Mouse (Mus musculus) embryonic facial prominence, embryonic 13.5 days (tissue): ENCODE results near the gene Smg6. TPM values are rescaled to one million over a fixed set of nuclear protein-coding genes. Genes with fewer than 3 reads are reported as not detected.

ENCODE experiments used
- ATAC-seq: fragments of 200-750 bp; cut with Nextera tagmentation; 2 replicates; pipeline ENCODE4 v1.8.0; 2017; ENCODE audit warnings: low read depth; ENCODE audit not compliant: insufficient number of reproducible peaks, insufficient read depth, low FRiP score, low TSS enrichment
- H3K27ac ChIP-seq: fragments of 300-500 bp; sonication (generic); 2 replicates; pipeline ENCODE4 v1.5.1; 2015; ENCODE audit warnings: moderate library complexity, mild to moderate bottlenecking, inconsistent platforms
- H3K27me3 ChIP-seq: fragments of 300-500 bp; sonication (generic); 2 replicates; pipeline ENCODE4 v1.6.1; 2015; ENCODE audit warnings: mild to moderate bottlenecking, inconsistent platforms
- H3K36me3 ChIP-seq: fragments of 300-500 bp; sonication (generic); 2 replicates; pipeline ENCODE4 v1.6.1; 2015; ENCODE audit warnings: mild to moderate bottlenecking, inconsistent platforms
- H3K4me1 ChIP-seq: fragments of 300-500 bp; sonication (generic); 2 replicates; pipeline ENCODE4 v1.6.1; 2015; ENCODE audit warnings: inconsistent platforms
- H3K4me2 ChIP-seq: fragments of 300-500 bp; sonication (generic); 2 replicates; pipeline ENCODE4 v1.6.1; 2015; ENCODE audit warnings: moderate library complexity, mild to moderate bottlenecking, inconsistent platforms
- H3K4me3 ChIP-seq: fragments of 300-500 bp; sonication (generic); 2 replicates; pipeline ENCODE4 v1.5.1; 2015; ENCODE audit warnings: mild to moderate bottlenecking, inconsistent platforms
- H3K9ac ChIP-seq: fragments of 300-500 bp; sonication (generic); 2 replicates; pipeline ENCODE4 v1.6.1; 2015; ENCODE audit warnings: mild to moderate bottlenecking, inconsistent platforms
- H3K9me3 ChIP-seq: fragments of 300-500 bp; sonication (generic); 2 replicates; pipeline ENCODE4 v1.6.1; 2016; ENCODE audit warnings: inconsistent platforms
- WGBS: fragments of 180-500 bp; shearing (Covaris S2); methylation state at CpG from one replicate; pipeline ENCODE4 v1.1.7; 2015; ENCODE audit warnings: mixed read lengths; 5-methylcytosine and 5-hydroxymethylcytosine counted together
- polyA plus RNA-seq: library from polyadenylated mRNA; unstranded; fragments of >200 nt; fragmentation: Nextera tagmentation; extraction: Ambion mirVana; gene quantifications from 2 replicates; pipeline ENCODE4 v1.2.1, GENCODE M21; 2015

Smg6 gene
- polyA plus RNA-seq, 1 experiment from 2014 or later, result 22.5 TPM

DNA sequence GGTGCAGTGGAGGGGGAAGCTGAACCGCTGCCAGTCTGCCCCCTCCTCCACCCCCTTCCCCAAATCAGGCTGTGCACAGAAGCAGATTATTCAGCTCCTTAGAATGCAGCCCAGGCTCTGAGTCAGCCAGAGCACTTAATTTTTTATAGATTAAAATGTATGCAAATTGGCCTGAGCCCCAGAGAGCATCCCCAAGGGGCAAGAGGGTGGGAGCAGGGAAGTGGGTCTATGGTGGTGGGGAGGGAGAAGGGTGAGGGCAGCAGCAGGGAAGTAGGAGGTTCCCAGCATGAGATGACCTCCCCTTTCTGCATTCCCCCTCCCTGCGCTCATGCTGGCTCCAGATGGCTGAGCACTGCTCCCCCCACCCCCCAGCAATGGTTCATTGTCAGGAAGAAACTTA is 259.4 kb downstream of the Smg6 start:
- Histone ChIP-seq H3K9ac (0 out of 2 replicates have a peak overlapping the region, but pooled peaks have one; percentile 17), H3K36me3 (peaks cover 48% of the 10 kb centered on the region), H3K4me1 (peaks cover 17% of the 10 kb centered on the region), H3K9me3 (no peaks in the 10 kb centered on the region), H3K4me2 (no peak overlapping the region), H3K27ac (no peak overlapping the region), H3K4me3 (no peak overlapping the region), H3K27me3 (no peaks in the 10 kb centered on the region)
- ATAC-seq, result no peak
- 58% methylated on average over 2 of the region's 2 CpGs for WGBS

DNA sequence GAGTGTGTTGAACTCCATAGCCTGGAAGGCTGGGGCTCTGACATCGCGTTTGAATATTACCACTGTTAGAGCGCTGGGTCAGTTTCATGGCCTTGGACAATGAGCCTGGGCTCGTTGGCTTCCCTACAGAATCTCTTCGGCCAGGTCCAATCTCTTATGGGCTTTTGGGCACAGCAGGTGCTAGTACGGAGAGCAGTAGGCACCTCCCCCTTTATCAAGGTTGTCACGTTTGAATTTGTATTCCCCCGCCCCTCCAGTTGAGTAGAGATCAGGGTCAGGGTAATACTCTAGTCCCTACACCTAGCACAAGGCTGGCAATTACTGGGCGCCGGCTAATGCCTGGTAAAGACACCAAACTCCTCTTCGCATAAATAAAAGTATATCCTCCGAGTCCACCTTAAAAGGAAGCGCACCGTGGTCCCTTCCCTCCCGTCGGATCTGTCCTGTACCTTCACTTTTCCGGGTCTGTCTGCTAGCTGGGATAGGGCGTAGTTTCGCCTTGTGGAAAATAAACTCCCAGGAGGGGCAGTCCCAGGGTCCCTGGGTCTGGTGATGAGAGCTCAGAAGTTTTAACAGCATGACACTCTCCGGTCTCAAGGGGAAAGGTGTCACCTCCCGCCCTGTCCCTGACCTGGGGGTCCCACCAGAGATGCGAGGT is 264.2 kb downstream of the Smg6 start:
- Histone ChIP-seq H3K9ac (peak overlapping the region; percentile 77), H3K9me3 (no peaks in the 10 kb centered on the region), H3K4me3 (peak overlapping the region; percentile 85), H3K36me3 (peaks cover 5% of the 10 kb centered on the region; the same call in 1 of the 2 replicates), H3K4me2 (peak overlapping the region; percentile 85), H3K4me1 (peaks cover 51% of the 10 kb centered on the region), H3K27me3 (peaks cover 39% of the 10 kb centered on the region), H3K27ac (peak overlapping the region; percentile 39; the same call in 1 of the 2 replicates)
- peak; percentile 10; the same call in 1 of the 2 replicates for ATAC-seq
- WGBS, result 1% methylated on average over 22 of the region's 22 CpGs

DNA sequence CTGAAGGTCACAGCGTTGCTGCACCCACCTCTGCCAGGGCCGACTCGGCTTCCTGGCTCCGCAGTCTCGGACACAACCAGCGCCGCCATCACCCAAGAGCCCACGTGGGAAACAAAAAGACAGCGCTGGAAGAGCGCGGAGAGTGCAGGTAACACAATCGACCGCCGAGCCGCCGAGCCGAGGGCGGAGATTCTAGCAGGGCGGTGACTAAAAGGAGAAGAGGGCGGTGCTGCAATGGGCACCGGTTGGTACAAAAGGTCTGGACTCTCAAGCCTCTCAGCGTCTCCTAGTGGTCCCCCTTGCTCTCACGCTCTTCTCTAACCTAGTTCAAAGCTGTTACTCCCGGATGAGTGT is 264.7 kb downstream of the Smg6 start:
- Histone ChIP-seq H3K36me3 (peaks cover 5% of the 10 kb centered on the region; the same call in 1 of the 2 replicates), H3K27me3 (peaks cover 44% of the 10 kb centered on the region), H3K4me1 (peaks cover 54% of the 10 kb centered on the region), H3K4me2 (peak overlapping the region; percentile 85), H3K9ac (peak overlapping the region; percentile 77), H3K4me3 (peak overlapping the region; percentile 85), H3K9me3 (no peaks in the 10 kb centered on the region), H3K27ac (peak overlapping the region; percentile 39; the same call in 1 of the 2 replicates)
- ATAC-seq, result peak; percentile 73
- WGBS, result 0% methylated on average over 24 of the region's 24 CpGs

DNA sequence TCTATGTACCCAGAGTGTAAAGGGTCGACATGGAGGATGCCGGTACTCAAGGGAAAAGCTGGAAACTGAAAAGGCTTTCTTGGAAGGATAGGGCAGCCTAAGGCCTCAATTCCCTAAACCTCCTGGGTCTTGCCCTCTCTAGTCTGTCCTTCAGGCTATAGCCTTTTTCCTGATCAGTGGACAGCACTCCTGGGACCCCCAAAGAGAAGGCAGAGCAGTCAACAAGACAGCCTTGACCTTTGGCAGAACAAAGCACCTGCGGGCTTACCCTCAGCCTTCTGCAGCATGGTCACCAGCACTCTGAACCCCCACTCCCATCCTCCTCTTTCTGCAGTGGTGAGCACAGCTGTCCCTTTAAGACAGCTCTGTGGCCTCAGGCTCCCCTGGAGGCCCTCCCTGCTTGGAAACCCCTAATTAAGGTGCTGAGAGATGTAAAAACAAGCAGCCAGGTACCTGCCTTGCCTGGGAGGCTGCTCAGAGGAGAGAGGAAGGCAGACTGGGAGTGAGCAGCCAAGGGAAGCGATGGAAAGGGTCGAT is 265.4 kb downstream of the Smg6 start, which contains the start of gene Dph1:
Gene Dph1 (minus strand): TSS at position 337 of the 537 bp plus-strand sequence.
- peak within 1 kb of the TSS; percentile 39; the same call in 1 of the 2 replicates for H3K27ac ChIP-seq
- peak within 1 kb of the TSS; percentile 85 for H3K4me3 ChIP-seq
- H3K4me1 ChIP-seq, result peaks cover 57% of the 10 kb centered on the region
- WGBS, result 40% methylated on average over 5 of the region's 5 CpGs
- peak within 1 kb of the TSS; percentile 77 for H3K9ac ChIP-seq
- H3K9me3 ChIP-seq, result no peaks in the 10 kb centered on the region
- ATAC-seq, result no peak
- H3K36me3 ChIP-seq, result no peaks in the 10 kb centered on the region
- H3K4me2 ChIP-seq, result peak within 1 kb of the TSS; percentile 85
- H3K27me3 ChIP-seq, result peaks cover 50% of the 10 kb centered on the region

DNA sequence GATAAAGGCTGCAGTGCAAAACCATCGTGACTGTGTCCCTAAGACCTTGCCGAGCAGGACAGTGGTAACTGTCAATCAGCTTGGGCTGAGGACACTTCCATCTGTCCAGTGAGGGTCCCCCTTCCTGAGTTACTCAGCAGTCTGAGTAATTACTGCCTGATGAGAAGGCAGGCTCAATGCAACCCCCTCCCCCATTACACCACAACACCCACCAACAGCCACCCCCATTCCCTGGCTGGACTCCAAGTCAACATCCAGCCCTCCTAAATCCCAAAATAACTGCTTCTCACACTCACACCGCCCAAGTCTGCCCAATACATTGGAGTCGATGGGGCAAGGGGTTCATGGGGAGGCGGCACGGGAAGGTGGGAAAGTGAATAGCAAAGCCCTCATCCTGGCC is 266.2 kb downstream of the Smg6 start:
- 48% methylated on average over 6 of the region's 6 CpGs for WGBS

DNA sequence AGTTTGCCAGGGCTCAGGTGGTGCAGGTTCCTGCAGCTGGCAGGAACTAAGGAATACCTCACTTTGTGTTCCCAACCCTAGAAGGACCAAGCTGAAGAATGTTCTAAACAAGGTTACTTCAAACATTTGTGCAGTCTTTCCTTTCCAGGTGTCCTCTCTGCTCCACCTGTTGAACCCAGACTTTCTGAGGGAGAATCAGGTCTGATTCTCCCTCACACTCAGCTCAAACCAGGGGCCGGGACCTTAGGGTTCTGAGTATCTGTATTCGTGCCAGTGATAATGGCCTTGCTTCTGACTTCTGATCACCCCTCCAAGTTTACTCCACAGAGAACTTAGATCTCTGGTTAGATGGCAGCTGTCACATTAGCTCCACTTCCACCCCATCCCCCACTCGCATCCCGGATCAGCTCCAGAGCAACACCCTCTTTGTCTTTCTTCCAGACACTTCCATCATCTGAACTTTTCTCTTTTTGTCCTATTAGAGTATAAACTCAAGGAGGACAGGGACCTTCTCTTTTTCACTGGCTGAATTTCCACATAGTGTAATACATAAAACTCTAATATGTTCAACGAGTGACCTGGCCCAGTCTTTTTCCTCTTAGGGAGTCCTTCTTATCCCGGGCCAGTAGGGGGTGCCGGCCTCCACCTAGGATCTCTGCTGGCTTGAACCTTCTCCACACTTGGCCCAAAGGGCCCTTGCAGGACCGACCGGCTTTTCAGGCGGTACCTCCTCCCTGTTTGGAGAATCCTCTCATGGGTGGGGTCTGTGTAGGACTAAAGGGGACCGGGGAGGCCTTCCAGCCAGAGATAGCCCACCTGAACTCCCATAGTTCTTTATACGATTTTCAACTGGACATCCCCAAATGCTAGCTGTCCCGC is 267.0 kb downstream of the Smg6 start:
- Histone ChIP-seq H3K4me1 (peaks cover 57% of the 10 kb centered on the region), H3K4me3 (peak overlapping the region; percentile 59), H3K9ac (peak overlapping the region; percentile 67; the same call in 1 of the 2 replicates), H3K27ac (no peak overlapping the region), H3K27me3 (peaks cover 66% of the 10 kb centered on the region), H3K4me2 (peak overlapping the region; percentile 88), H3K36me3 (no peaks in the 10 kb centered on the region), H3K9me3 (no peaks in the 10 kb centered on the region)
- no peak for ATAC-seq
- 20% methylated on average over 13 of the region's 13 CpGs for WGBS

More for the DNA sequence above, 266.2 kb downstream of the Smg6 start:
- H3K36me3 ChIP-seq, result no peaks in the 10 kb centered on the region
- no peak for ATAC-seq
- H3K4me1 ChIP-seq, result peaks cover 57% of the 10 kb centered on the region
- H3K9ac ChIP-seq, result no peak overlapping the region
- H3K4me3 ChIP-seq, result no peak overlapping the region
- peaks cover 59% of the 10 kb centered on the region for H3K27me3 ChIP-seq
- no peak overlapping the region for H3K4me2 ChIP-seq
- no peak overlapping the region for H3K27ac ChIP-seq
- no peaks in the 10 kb centered on the region for H3K9me3 ChIP-seq

DNA sequence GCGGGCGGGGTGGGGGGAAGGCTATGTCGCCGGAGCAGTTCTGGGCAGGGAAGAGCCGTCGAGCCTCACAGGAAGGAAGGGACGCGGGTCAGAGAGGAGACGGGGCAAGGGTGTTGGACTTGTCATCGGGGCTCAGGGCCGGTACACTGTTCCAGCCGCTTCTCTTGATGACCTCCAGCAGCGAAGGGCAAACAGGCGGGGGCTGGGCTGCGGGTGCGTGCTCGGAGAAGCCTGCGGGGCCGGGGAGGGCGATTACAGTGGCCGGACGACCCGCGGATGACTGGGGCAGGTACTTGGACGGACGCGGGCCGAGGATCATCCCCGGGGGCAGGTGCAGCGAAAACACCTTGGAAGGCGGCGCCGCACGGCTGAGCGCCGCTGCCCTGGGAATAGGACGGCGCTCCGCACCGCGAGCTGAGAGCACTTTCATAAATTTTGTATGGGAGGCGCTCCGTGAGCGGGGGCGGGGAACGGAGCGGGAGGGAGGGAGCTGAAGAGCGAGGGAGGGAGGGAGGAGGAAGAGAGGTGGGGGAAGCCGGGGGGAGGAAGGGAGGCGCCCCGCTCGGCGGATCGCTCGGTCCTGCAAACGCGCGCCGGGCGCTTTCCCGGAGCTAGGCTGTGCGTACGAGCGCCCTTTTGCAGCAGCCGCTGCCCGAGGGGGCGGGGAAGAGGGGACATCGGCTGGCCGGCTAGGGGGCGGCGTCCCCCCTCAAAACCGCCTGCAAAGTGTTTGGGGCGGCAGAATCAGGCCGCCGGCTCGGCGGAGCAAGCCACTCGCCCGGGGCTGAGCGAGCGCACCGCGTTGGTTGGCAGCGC is 267.8 kb downstream of the Smg6 start, which contains the start of gene Rtn4rl1:
Gene Rtn4rl1 (plus strand): TSS at position 528 of the 816 bp plus-strand sequence.
- peaks cover 57% of the 10 kb centered on the region for H3K4me1 ChIP-seq
- no peaks in the 10 kb centered on the region for H3K36me3 ChIP-seq
- peak within 1 kb of the TSS; percentile 88 for H3K4me2 ChIP-seq
- H3K27me3 ChIP-seq, result peaks cover 75% of the 10 kb centered on the region
- WGBS, result 0% methylated on average over 79 of the region's 84 CpGs
- H3K9me3 ChIP-seq, result no peaks in the 10 kb centered on the region
- peak within 1 kb of the TSS; percentile 67 for H3K9ac ChIP-seq
- H3K27ac ChIP-seq, result no peak within 1 kb of the TSS
- ATAC-seq, result no peak
- peak within 1 kb of the TSS; percentile 59 for H3K4me3 ChIP-seq

DNA sequence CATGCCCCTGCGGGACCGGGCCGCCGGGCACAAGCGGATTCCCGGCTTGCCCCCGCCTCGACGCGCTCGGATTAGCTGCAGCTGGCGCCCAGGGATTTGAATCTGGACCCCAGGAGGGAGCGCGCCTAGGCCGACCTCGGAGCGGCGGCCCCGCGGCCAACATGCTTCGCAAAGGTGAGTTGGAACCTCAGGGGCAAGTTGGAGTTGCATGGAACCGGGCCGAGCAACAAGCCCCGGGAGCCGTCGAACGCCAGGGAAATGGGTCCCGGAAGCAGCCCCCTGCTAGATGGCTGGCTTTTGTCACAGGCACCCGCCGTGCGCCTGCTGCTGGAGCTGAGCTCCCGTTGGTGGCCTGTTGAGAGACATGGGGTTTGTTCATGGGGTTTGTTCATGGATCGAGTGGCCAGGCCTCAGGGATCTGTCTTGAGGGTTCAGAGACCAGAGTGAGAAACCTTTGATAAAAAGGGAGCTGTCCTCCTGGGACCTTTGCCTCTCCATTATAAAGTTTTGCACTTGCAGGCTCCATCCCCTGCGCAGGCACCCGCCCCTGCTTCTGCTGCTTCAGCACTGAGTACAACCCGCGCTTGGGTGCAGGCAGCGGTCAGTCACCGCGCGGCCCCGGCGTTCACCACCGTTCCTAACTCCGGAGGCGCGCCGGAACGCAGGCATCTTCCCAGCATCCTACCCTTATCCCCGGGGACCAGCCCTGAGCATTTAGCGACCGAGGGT is 268.7 kb downstream of the Smg6 start:
- Histone ChIP-seq H3K4me2 (peak overlapping the region; percentile 88), H3K27ac (no peak overlapping the region), H3K4me3 (peak overlapping the region; percentile 59), H3K27me3 (peaks cover 83% of the 10 kb centered on the region), H3K9me3 (no peaks in the 10 kb centered on the region), H3K9ac (peak overlapping the region; percentile 67), H3K4me1 (peaks cover 52% of the 10 kb centered on the region), H3K36me3 (no peaks in the 10 kb centered on the region)
- ATAC-seq, result no peak
- WGBS, result under 1% methylated on average over 52 of the region's 52 CpGs

DNA sequence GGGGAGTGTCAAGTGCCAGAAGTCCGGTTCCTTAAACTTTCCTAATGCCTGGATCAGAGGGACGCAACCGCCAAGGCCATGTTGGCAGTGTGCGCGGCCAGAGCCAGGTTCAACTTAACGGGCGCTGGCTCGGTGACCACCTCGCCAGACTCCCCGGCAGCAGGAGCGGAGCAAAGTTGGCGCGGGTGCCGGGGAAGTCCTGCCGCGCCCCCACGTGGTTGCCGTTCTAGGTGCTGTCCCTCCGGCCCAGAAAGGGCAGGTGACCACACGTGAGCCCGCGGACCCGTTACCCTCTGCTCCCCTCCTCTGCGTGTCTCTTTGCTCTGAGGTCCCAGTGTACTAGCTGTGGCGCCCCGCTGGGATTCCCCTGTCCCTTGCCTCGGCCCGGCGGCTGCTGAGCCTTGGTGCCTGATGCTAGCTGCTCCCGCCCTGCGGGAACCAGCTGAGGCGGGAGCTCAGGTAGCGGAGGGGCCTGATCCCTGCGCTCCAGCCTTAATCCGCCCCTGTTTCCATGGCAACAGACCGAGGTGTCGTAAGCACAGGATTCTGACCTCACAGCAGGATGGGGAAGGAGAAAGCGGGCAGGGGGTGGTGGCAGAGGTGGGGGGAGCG is 269.3 kb downstream of the Smg6 start:
- no peak overlapping the region for H3K27ac ChIP-seq
- peak overlapping the region; percentile 88 for H3K4me2 ChIP-seq
- no peaks in the 10 kb centered on the region for H3K9me3 ChIP-seq
- peak overlapping the region; percentile 59 for H3K4me3 ChIP-seq
- under 1% methylated on average over 39 of the region's 39 CpGs for WGBS
- peaks cover 87% of the 10 kb centered on the region for H3K27me3 ChIP-seq
- ATAC-seq, result no peak
- H3K4me1 ChIP-seq, result peaks cover 45% of the 10 kb centered on the region
- H3K36me3 ChIP-seq, result no peaks in the 10 kb centered on the region
- H3K9ac ChIP-seq, result peak overlapping the region; percentile 67

DNA sequence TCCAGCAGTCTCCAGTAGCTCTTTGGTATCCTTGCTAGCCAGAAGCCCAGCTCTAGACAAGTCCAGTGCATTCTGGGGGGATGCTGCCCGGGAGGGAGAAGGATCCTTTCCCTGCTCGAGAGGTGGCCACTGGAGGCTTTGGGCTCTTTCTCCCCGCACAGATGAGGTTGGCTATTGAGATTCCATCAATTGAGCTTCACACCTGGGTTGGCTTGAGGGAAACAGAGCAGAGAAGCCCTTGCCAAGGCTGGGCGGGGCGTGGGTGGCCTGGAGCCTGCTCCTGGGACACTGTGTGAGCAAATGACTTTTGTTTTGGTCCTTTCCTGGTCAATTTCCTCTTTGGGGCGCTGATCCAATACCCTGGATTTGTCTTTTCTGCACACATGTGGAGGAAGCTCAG is 270.5 kb downstream of the Smg6 start:
- Histone ChIP-seq H3K27me3 (peaks cover 86% of the 10 kb centered on the region), H3K27ac (no peak overlapping the region), H3K9ac (no peak overlapping the region), H3K4me1 (peaks cover 42% of the 10 kb centered on the region), H3K4me2 (no peak overlapping the region; the same call in 1 of the 2 replicates), H3K9me3 (no peaks in the 10 kb centered on the region), H3K36me3 (no peaks in the 10 kb centered on the region), H3K4me3 (no peak overlapping the region)
- no peak for ATAC-seq
- WGBS, result 39% methylated on average over 6 of the region's 6 CpGs
